Mouse (Mus musculus) ES-Bruce4 (cell line): ENCODE measurements at regions not wholly inside any gene's neighbourhood (a gene's known extent, or its start where the extent isn't known, plus 50 kb on each side); places are given as distances from the start of the nearest gene placed in this dataset.

ENCODE experiments used
- CTCF ChIP-seq: IDR thresholded peaks from one replicate; pipeline ENCODE4 v1.8.1; 2011; ENCODE audit warnings: low read depth, low read length
- POLR2A ChIP-seq: IDR thresholded peaks from one replicate; pipeline ENCODE4 v1.8.1; 2011; ENCODE audit warnings: low read length; ENCODE audit not compliant: insufficient read depth

- TF ChIP-seq CTCF (no peak), POLR2A (no peak)
Observed at GRCm38 (mm10) chrX:166645713-166646112, 60.2 kb upstream of the Egfl6 start.
